Mouse (Mus musculus): ENCODE measurements around the gene Egr2. TPM values are rescaled to one million over a fixed set of nuclear protein-coding genes. Genes with fewer than 3 reads are reported as not detected.
A peak's percentile ranks its signal among the peaks of the same experiment; 100 is the strongest.

The Egr2 gene
- total RNA-seq, 2 experiments from 2014 or later = 1.6 to 2.1 TPM

- no peak for DNase-seq (ENCODE audit: low spot score in 2 of 2)
These were observed 2.8 kb downstream of the Egr2 start for GRCm38 (mm10) chr10:67538106-67538505.

- no peak for DNase-seq (ENCODE audit: low spot score in 2 of 2)
These were observed 3.5 kb downstream of the Egr2 start for GRCm38 (mm10) chr10:67538585-67539400.

DNA sequence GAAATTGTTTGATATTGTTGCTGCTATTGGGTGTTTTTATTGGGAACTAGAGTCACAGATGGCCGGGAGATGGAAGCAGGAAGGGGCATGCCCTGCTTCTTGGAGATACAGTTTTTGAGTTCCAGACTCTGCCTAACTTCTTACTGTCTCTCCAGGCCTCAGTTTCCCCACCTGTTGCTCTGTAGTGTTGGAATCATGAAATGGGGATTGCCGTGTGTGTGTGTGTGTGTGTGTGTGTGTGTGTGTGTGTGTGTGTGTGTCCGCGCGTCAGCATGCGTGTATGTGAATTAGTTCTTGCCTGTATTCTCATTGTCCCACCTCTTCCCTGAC, 4.1 kb downstream of the Egr2 start:
- no peak for DNase-seq (ENCODE audit: low spot score in 2 of 2)

DNA sequence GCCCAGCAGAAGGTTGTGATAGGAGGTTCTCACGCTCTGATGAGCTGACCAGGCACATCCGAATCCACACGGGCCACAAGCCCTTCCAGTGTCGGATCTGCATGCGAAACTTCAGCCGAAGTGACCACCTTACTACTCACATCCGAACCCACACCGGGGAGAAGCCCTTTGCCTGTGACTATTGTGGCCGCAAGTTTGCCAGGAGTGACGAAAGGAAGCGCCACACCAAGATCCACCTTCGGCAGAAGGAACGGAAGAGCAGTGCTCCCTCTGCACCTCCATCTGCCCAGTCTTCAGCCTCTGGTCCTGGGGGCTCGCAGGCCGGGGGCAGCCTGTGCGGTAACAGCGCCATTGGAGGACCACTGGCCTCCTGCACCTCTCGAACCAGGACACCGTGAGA, 5.3 kb downstream of the Egr2 start:
- no peak for DNase-seq (ENCODE audit: low spot score in 2 of 2)

- DNase-seq (ENCODE audit: low spot score in 2 of 2) = no peak
These were observed 12.6 kb downstream of the Egr2 start for GRCm38 (mm10) chr10:67547850-67548260.

DNA sequence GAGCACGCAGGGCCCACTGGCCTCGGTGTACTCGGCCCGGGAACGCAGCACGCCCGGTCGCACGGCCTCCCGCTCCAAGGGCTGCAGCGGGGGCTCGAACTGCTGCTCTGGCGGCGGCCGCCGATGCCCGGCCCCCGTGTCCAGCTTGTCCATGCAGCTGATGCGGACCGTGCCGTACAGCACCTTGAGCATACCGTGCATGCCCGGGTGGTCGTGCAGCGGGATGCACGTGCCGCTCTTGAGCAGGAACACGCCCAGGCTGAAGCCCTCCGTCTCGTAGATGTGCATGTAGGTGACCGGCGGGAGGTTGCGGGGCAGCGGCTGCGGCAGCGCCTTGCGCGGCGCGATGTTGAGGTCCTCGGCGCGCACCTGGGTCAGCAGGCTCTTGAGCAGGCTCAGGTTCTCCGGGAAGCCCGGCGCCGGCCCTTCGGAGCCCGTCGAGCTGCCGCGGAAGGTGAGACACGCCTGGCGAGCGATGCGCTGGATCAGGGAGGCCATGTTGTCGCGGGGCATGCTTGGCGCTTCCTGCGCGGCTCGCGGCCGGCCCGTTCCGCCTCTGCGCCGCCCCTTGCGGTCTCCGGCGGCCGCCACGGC, 13.1 kb downstream of the Egr2 start:
- DNase-seq (ENCODE audit: low spot score in 2 of 2) = peak; percentile 17 to 21

DNA sequence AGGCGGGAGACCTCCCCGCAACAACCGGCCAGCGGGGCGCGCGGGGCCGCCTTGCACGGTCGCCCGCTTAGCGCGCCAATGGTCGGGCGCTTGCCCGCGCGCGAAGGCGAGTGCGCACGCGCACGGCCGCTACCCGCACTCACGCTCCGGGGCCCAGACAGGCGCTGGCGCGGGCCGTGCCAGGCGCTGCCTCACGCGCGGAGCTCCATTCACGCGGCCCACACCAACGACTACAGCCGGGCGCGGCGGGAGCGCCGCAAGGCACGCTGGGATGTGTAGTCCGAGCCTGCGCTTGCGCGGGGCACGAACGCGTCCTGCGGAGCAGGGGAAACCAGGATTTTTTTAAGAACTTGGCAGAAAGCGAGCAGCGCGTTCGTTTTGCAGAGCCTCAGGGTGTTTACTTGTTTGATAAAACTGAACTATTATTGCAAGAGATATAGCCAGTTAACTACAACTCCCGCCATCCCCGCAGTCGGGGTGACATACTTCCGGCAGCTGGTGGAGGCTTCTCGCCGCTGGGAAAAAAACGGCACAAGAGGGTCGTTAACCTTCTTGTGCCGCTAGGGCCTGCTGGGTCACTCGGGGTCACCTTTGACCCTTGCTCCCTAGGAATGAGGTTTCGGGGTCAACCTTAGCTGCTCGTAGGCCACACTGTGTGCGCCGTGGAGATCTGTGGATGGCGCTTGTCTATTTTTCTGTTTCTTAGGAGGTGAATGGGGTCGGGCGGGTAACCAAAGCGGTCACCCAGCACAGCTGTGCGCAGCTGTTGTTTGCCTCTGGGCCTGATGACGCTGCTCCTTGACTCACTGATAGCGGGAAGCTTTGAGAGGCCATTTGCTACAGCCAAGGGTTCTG, 13.8 kb downstream of the Egr2 start, which contains the start of gene Ado:
Ado (minus strand) TSS at position 79 of the 855 bp plus-strand sequence.
- DNase-seq (ENCODE audit: low spot score in 2 of 2) = peak; percentile 68 to 74

DNA sequence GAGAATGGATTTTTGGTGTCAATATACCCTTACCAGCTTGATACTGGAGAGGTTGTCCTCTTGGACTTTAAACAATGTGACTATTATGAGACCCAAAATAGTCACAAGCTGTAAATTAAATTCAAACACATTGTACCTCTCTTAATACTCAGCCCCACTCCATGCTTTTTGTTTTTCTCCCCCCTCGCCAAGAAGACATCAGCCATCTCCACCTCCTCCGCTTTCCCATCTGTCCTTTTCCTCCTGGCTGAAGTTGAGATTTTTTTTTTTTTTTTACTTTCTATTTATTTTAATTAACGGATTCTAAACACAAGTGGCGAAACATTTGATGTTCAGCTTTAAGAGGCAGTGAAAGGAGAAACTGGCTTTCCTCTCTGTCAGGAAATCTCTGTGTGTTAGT, 22.8 kb downstream of the Egr2 start:
- DNase-seq (ENCODE audit: low spot score in 2 of 2) = no peak

- DNase-seq (ENCODE audit: low spot score in 2 of 2) = no peak
These were observed 24.6 kb downstream of the Egr2 start for GRCm38 (mm10) chr10:67559765-67560394.

- DNase-seq (ENCODE audit: low spot score in 2 of 2) = no peak
These were observed 25.9 kb downstream of the Egr2 start for GRCm38 (mm10) chr10:67561185-67561584.

- no peak for DNase-seq (ENCODE audit: low spot score in 2 of 2)
These were observed 29.2 kb downstream of the Egr2 start for GRCm38 (mm10) chr10:67564509-67564908.

GRCm38 (mm10) chr10:67566104-67566503, 30.8 kb downstream of the Egr2 start:
- no peak for DNase-seq (ENCODE audit: low spot score in 2 of 2)

DNA sequence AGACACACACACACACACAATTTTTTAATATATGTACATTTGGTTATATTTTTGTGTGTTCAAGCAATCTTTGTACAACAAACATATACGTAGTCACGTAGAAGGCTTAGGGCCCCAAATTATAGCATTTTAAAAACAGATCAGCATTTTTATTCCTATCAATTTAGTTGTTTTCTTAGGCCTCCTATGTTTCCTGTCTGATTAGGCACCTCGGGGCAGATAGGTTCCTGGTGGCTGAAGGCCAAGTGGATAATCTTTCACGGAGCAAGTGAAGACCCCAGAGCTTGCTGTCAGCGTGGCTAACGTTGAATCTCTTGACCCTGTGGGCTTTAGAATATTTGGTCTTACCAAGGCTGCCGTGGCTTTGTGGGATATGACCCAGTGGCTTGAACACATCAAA, 34.3 kb downstream of the Egr2 start:
- no peak for DNase-seq (ENCODE audit: low spot score in 2 of 2)

- no peak for DNase-seq (ENCODE audit: low spot score in 2 of 2)
These were observed 36.2 kb downstream of the Egr2 start for GRCm38 (mm10) chr10:67571443-67571842.

- DNase-seq (ENCODE audit: low spot score in 2 of 2) = no peak
These were observed 38.0 kb downstream of the Egr2 start for GRCm38 (mm10) chr10:67573310-67573709.

DNA sequence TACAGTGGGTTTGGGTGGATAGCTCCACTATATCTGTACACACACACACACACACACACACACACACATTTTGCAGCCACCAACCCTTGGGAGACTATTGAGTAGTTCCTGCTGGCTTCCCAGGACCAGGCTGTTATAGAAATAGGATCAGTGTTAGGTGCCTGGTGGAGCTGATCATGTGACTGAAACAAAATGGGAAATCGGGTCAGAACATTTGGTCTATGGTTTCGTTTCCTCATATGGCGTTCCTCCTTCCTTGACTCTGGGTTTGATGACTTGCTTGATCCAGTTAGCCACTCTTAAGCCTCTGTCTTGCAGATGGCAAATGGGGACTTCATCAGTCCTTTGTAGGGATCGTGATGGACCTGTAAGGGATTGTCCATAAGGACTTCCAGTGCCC, 44.6 kb downstream of the Egr2 start:
- DNase-seq (ENCODE audit: low spot score in 2 of 2) = no peak

GRCm38 (mm10) chr10:67581698-67582285, 46.5 kb downstream of the Egr2 start:
- no peak for DNase-seq (ENCODE audit: low spot score in 2 of 2)

GRCm38 (mm10) chr10:67585873-67586610, 50.8 kb downstream of the Egr2 start:
- DNase-seq (ENCODE audit: low spot score in 2 of 2) = no peak

Measured in adrenal gland, postnatal 4 days (tissue).